Mouse (Mus musculus) embryonic stem cell, embryonic (primary cell): ENCODE results near the gene Trnau1ap.

Experiments
- CTCF ChIA-PET, 4 experiments: fragments of 300-600 bp in 2 of 4; fragments of 350-600 bp in 2 of 4; sonication (Branson Sonifier 250); formaldehyde crosslinking; loops; one replicate each; lab custom pipeline; 2022; ENCODE audit warnings: inconsistent platforms in 2 of 4; lab: Charles Lee
- POLR2A ChIA-PET, 4 experiments: fragments of 300-600 bp in 2 of 4; fragments of 350-600 bp in 2 of 4; sonication (Branson Sonifier 250); formaldehyde crosslinking; loops; one replicate each; lab custom pipeline; 2022; ENCODE audit warnings: antibody characterized with exemption in 4 of 4, inconsistent platforms in 1 of 4; lab: Charles Lee

The Trnau1ap gene

DNA sequence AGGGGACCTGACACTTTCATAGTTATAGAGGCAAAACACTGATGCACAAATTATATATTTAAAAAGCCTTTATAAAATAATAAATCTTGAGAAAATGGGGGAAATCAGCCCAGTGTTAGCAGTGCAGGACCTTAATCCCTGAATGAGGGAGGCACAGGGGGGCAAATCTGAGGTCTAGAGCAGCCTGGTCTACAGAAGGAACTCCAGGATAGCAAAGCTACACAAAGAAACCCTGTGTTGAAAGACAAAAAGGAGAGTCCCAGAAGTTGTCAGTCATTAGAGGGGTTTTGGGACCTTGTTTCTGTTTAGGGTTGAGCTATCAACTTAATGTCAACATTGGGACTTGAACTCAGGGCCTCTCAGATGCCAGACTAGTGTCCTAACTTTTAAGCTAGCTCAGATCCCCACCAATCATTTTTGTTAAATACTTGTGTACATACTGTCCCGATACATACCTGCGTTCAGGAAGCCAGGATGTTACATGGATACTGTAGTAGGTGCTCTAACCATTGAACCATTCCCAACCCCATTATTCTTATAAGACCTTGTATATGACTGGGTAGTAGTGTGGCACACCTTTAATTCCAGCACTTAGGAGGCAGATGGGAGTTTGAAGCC lies 20.9 kb upstream of the Trnau1ap start:
- ChIA-PET POLR2A (interaction anchor here (0.6 to 14.6 kb wide), 96 partner anchors 8 to 477 kb away, joined by 3 to 222 read pairs (median 5); partner anchors contain the start of genes Srsf4 (in 3 of the 4), Trnau1ap (in 3 of the 4), Ythdf2 (in 3 of the 4) and Gmeb1 (in 2 of the 4)), CTCF (interaction anchor here in 2 of 4 experiments (0.6 to 2.3 kb wide), 7 partner anchors 21 to 165 kb away, joined by 3 to 6 read pairs (median 3); partner anchors contain the start of gene Trnau1ap (in 1 of the 2))

DNA sequence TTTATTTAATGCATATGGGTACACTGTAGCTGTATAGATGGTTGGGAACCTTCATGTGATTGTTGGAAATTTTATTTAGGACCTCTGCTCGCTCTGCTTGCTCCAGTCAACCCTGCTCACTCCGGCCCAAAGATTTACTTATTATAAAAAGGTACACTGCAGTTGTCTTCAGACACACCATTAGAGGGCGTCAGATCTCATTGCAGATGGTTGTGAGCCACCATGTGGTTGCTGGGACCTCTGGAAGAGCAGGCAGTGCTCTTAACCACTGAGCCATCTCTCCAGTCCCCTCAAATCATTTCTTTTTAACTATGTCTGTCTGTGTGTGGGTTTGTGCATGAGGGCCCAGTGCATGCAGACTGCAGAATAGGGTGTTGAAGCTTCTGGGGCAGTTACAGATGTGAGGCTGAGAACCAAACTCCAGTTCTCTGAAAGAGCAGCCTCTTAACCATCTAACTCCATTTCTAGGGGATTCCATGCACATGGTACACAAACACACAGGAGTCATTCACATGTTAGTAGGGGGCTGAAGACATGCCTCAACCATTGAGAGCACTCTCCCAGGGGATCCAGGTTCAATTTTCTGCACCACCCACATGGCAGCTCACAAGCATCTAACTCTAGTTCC lies 20.3 kb upstream of the Trnau1ap start:
- ChIA-PET CTCF (interaction anchor here in 2 of 4 experiments (0.8 to 2.3 kb wide), 5 partner anchors 20 to 165 kb away, joined by 3 to 6 read pairs (median 4); partner anchors contain the start of gene Trnau1ap (in 1 of the 2)), POLR2A (interaction anchor here (0.5 to 14.6 kb wide), 79 partner anchors 8 to 987 kb away, joined by 3 to 222 read pairs (median 7); partner anchors contain the start of genes Trnau1ap (in 3 of the 4), Gmeb1 (in 2 of the 4), Rab42 (in 2 of the 4) and Taf12 (in 2 of the 4))

DNA sequence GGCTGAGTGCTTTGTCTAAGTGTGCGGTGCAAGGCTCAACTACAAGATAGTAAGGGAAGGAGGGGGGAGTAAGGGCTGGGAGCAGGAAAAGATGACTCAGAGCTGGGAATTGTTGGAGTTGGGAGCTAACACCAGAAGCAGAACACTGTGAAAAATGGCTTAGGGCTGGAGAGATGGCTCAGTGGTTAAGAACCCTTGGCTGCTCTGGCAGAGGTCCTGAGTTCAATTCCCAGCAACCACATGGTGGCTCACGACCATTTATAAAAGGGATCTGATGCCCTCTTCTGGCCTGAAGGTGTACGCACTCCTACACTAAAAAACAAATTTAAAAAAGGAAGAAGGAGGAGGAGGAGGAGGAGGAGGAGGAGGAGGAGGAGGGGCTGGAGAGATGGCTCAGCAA lies 17.3 kb upstream of the Trnau1ap start:
- POLR2A ChIA-PET = interaction anchor here (1.0 to 14.6 kb wide), 21 partner anchors 6 to 494 kb away, joined by 3 to 222 read pairs (median 7); partner anchors contain the start of genes Gmeb1 (in 1 of the 4), Rab42 (in 1 of the 4), Taf12 (in 1 of the 4) and Ythdf2 (in 1 of the 4)
- CTCF ChIA-PET = interaction anchor here in 2 of 4 experiments (0.9 to 1.2 kb wide), 5 partner anchors 21 to 165 kb away, joined by 3 to 4 read pairs (median 3); partner anchors contain the start of gene Taf12 (in 1 of the 2)

DNA sequence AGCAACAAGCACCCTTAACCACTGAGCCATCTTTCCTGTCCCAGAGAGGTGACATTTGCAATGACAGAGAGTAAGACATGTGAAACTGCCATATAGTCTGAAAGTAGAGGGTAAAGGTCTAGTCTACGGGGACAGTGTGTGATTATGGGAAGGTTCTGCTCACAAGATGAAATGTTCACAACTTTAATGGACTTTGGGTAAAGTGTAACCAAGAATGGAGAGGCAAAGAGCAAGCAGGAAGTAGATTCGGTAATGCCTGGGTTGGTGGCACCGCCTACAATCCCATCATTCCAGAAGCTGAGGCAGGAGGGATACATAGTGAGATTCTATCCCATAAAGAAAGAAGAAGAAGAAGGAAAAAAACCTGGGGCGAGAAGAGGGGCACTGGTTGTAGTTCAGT lies 16.9 kb upstream of the Trnau1ap start:
- ChIA-PET POLR2A (interaction anchor here (1.0 to 14.6 kb wide), 17 partner anchors 5 to 495 kb away, joined by 3 to 222 read pairs (median 17); partner anchors contain the start of genes Gmeb1 (in 1 of the 4), Rab42 (in 1 of the 4) and Taf12 (in 1 of the 4)), CTCF (interaction anchor here in 2 of 4 experiments (0.9 to 1.2 kb wide), 4 partner anchors 21 to 165 kb away, joined by 3 to 4 read pairs (median 3); no protein-coding TSS in a partner anchor)

DNA sequence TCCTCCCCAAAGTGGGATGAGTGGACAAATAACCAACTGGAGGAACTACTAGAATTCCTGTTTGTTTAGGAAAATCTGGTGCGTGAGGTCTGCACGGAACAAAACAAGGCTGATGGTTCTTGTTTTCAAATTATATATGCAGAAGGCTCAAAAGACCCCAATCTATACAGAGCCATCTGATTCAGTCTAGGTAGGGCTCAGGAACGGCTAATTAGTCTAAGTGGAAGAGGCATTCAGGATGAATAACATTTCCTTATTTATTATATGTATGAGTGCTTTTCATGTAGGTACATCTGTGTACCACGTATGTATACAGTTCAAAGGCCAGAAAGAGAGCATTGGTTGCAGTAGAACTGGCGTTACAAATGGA lies 16.5 kb upstream of the Trnau1ap start:
- CTCF ChIA-PET = interaction anchor here in 2 of 4 experiments (0.9 to 2.2 kb wide), 4 partner anchors 22 to 72 kb away, joined by 3 to 13 read pairs (median 4); no protein-coding TSS in a partner anchor
- POLR2A ChIA-PET = interaction anchor here (1.0 to 11.3 kb wide), 24 partner anchors 8 to 169 kb away, joined by 3 to 265 read pairs (median 15); partner anchors contain the start of genes Trnau1ap (in 3 of the 4), Rcc1 (in 2 of the 4), Sesn2 (in 1 of the 4) and Taf12 (in 1 of the 4)

DNA sequence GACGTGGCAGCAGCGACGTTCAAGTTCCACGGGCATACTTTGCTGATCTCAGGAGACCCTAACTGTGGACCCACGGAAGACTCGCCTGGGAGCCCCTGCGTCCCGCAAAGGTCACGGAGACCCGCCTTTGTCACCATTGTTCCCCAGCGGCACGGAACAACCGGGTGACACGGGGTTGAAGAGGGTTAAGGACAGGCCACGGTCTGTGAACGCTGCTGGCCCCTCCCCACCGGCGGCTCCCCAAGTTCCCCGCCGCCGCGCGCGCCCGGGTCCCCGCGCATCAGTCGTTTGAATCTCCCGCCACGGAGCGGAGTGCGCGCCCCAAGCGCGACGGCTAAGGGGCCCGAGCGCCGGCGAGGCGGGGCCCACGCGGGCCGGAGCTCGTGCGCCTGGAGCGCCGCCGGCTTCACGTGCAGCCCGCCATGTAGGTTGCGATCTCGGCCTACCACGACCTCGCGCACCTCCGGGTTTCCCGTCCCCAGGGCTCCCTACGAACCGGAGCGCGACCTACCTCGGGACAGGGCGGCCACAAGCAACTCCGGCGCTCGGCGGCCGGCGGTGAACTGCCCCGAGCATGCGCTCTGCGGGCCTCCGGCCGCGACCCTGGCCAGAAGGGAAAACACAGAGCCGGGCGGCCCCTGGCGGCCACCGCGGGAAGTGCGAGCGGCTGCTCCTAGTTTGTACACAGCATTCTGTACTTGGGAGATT lies 16.0 kb upstream of the Trnau1ap start:
- ChIA-PET CTCF (interaction anchor here in 3 of 4 experiments (0.8 to 2.2 kb wide), 9 partner anchors 49 to 152 kb away, joined by 3 to 13 read pairs (median 3); no protein-coding TSS in a partner anchor), POLR2A (interaction anchor here (0.5 to 11.3 kb wide), 66 partner anchors 8 to 421 kb away, joined by 3 to 265 read pairs (median 4); partner anchors contain the start of genes Rcc1 (in 3 of the 4), Trnau1ap (in 3 of the 4), Sesn2 (in 2 of the 4) and Taf12 (in 2 of the 4))

DNA sequence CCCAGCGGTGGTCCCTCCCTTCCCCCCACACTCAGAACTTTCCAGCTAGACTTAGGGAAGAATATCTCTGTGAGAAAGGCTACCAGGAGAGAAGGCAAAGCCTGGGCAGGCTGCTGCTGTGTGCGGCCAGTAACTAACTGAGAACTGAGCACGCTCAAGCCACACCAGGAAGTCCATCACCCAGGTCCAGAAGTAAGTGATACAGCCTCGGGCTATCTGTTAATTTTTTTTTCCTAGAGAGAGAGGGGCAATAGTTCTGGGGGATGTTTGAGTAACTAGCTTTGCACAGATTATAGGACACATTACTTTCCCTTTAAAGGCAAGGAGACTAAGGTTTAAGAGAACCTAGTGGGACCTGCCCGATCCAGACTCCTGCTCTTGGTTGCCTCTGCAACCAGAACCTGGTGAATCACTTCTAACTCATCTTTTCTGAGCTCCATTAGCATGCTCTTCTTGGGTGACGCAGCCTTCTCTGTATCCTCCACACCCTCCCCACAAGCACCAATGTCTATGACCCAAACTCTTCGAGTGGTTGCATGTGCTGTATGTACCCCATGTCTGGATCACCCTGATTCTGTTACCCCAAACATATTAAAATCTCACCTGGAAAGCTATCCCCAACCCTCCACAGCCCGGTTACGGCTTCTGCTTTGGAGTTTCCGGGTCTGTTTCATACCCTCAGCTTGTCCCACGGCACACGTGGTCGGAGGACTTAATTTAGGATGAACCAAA lies 15.2 kb upstream of the Trnau1ap start:
- ChIA-PET POLR2A (interaction anchor here (0.5 to 11.3 kb wide), 69 partner anchors 9 to 471 kb away, joined by 3 to 265 read pairs (median 4); partner anchors contain the start of genes Rcc1 (in 3 of the 4), Trnau1ap (in 3 of the 4), Sesn2 (in 2 of the 4) and Taf12 (in 2 of the 4)), CTCF (interaction anchor here in 3 of 4 experiments (0.6 to 2.2 kb wide), 10 partner anchors 16 to 151 kb away, joined by 3 to 13 read pairs (median 3); partner anchors contain the start of gene Trnau1ap (in 1 of the 3))

DNA sequence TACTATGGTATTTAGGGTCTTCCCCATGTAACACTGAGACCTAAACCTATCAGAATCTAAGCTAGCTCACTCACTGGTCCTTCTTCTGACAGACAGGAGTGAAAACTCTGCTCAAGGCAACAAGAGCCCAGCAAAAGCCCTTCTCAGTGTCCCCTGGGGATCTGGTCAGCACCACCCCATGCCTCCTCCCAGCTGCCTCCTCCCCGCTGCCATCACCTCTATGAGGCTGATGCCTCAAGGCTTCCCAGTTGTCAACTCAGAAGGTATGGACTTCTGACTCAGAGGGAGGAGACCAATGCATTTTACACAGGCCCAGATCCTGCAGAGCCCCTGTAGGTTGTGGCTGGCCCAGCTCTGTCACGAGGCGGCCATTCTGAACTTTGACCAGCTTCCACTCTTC lies 12.1 kb upstream of the Trnau1ap start:
- POLR2A ChIA-PET = interaction anchor here (0.7 to 11.3 kb wide), 24 partner anchors 10 to 173 kb away, joined by 3 to 265 read pairs (median 5); partner anchors contain the start of genes Rab42 (in 2 of the 4), Rcc1 (in 2 of the 4), Taf12 (in 2 of the 4) and Trnau1ap (in 2 of the 4)

DNA sequence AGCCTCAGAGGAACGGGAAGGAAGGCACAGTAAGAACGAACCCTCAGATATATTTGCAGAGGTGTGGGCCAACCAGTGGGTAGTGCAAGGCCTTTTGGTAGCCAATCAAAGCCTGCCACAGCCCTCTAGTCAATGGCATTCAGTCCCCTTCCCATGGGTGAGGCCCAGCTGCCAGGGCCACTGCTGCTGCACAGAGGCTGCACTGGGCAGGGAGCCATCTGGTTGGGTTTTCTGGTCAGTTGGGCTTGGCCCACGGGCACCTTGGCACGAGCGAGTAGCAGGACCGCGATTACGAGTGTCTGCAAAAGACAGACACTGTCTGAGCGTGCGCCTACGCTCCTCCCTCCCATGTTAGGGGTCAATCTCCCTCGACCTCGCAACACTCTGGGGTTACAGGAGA lies 9.6 kb upstream of the Trnau1ap start:
- ChIA-PET CTCF (interaction anchor here in 2 of 4 experiments (0.7 to 1.3 kb wide), 3 partner anchors 9 to 43 kb away, joined by 3 to 5 read pairs (median 4); partner anchors contain the start of gene Trnau1ap (in 1 of the 2)), POLR2A (interaction anchor here (0.6 to 11.3 kb wide), 28 partner anchors 9 to 186 kb away, joined by 3 to 265 read pairs (median 6); partner anchors contain the start of genes Rcc1 (in 2 of the 4), Taf12 (in 2 of the 4), Trnau1ap (in 2 of the 4) and Rab42 (in 1 of the 4))

More for the DNA sequence above, 12.1 kb upstream of the Trnau1ap start:
- CTCF ChIA-PET = interaction anchor here in 1 of 4 experiments (0.8 to 1.8 kb wide), 4 partner anchors 45 to 174 kb away, joined by 3 to 5 read pairs (median 4); no protein-coding TSS in a partner anchor

DNA sequence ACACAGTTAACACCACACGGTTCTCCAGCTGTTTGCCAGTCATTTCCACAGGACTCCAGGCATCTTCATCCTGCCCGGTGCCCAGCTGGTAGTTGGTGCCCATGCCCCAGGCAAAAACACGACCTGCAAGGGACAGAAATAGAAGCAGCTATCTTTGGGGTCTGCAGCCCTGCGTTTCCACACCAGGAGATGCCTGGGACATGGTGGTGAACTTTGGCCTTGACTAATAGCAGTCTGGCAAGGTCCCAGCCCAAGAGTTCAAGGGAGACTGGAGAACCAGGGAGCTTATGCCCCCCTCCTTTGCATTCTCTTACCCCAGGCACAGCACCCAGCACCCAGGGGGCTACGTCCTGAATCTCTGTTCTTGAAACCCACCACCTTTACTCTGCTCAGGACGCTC lies 3.5 kb upstream of the Trnau1ap start:
- ChIA-PET CTCF (no interaction called here), POLR2A (interaction anchor here in 3 of 4 experiments (0.6 to 13.9 kb wide), 15 partner anchors 7 to 181 kb away, joined by 3 to 265 read pairs (median 5); partner anchors contain the start of gene Taf12 (in 1 of the 3))

DNA sequence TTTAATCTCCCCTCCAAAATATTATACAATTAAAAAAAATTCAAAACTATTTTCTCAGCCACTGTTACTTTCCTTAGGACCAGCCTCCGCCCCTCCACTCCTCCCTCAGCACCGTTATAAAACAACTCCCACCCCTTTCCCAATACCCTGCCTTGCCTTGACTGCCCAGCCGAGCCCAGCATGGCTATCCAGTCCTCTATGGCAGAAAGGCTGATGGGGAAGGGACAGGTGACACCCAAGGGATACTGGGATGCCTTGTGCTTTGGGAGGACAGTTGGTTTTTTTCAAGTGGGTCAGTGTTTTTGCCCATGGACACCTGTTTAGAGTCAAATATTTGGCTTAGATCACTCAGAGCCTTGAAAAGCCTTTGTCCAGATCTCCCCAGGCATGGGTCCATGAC lies 2.6 kb upstream of the Trnau1ap start:
- ChIA-PET CTCF (interaction anchor here in 1 of 4 experiments (0.6 kb wide), 1 partner anchor 47 kb away, joined by 4 read pairs; no protein-coding TSS in a partner anchor), POLR2A (interaction anchor here (0.5 to 13.9 kb wide), 16 partner anchors 8 to 182 kb away, joined by 3 to 265 read pairs (median 8); no protein-coding TSS in a partner anchor)

DNA sequence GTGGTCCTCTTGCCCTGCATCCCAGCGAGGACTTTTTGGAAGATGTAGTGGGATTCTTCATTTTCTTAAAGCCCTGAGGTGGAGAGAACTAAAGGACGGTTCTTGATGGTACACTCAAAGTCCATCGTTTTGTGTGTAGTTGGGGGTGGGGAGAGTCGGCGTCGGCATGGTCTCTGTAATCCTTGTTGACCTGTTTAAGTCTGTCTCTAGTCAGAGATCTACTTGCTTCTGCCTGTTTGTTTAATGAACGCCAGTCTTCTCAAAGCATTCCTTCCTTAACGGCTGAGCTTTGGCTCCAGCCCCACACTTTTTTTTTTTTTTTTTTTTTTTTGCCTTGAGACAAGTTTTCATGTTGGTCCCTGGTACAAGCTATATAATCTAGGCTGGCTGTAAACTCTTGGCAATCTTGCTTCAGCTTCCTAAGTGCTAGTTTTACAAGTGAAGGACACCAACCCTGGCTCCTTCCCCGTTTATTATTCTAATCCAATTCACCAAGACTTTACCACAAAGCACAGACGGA lies 557 bp upstream of the Trnau1ap start:
- ChIA-PET CTCF (interaction anchor here in 3 of 4 experiments (0.6 to 1.5 kb wide), 10 partner anchors 9 to 282 kb away, joined by 3 to 8 read pairs (median 3); no protein-coding TSS in a partner anchor), POLR2A (interaction anchor here (0.5 to 13.9 kb wide), 68 partner anchors 9 to 282 kb away, joined by 3 to 322 read pairs (median 5); partner anchors contain the start of genes Rab42 (in 3 of the 4), Rcc1 (in 2 of the 4), Taf12 (in 2 of the 4) and Atpif1 (in 1 of the 4))

DNA sequence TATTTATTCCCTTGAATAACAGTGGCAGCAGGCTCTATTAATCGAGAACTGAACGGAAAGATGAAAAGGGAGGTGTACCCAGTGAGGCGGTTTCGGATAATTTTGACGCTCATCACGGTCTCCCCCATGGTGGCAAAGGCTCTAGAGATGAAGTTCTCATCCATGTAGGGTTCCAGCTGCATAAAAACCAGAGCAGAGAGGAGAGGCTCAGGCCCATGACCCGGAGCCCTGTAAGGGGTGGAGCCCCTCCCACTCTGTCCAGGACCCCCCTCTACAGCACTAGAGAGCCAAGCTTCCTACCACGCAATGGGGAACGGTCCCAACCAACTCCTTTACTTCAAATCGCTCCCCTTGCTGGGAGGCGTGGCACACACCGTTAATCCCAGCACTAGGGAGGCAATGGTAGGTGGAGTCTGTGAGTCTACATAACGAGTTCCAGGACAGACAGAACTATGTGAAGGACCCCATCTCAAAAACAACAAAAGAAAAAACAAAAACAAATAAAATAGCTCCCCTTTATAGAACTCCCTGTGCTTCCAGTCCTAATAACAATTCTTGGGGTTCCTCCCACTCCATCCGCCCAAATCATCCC lies 851 bp downstream of the Trnau1ap start:
- POLR2A ChIA-PET = interaction anchor here (0.6 to 13.9 kb wide), 62 partner anchors 7 to 1708 kb away, joined by 3 to 322 read pairs (median 6); partner anchors contain the start of genes Rab42 (in 3 of the 4), Rcc1 (in 2 of the 4), Taf12 (in 2 of the 4) and Gmeb1 (in 1 of the 4)
- CTCF ChIA-PET = interaction anchor here in 2 of 4 experiments (1.0 to 1.5 kb wide), 7 partner anchors 8 to 198 kb away, joined by 3 to 5 read pairs (median 3); no protein-coding TSS in a partner anchor

DNA sequence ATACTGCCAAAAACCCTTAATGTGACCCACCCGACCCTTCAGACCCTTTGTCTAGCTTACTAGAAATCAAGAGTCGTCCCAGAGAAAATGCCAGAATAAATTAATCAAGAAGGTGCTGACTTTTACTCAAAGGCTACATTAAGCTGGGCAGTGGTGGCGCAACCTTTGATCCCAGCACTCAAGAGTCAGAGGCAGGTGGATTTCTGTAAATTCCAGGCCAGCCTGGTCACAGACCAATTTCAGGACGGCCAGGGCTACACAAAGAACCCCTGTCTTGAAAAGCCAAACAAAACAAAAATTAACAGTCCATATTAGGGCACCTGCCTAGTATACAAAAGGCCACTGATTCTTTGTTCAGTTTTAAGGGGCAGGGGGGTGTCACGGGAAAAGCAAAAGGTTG lies 2.9 kb downstream of the Trnau1ap start:
- POLR2A ChIA-PET = interaction anchor here in 3 of 4 experiments (0.7 to 13.9 kb wide), 23 partner anchors 10 to 120 kb away, joined by 3 to 322 read pairs (median 7); partner anchors contain the start of genes Rab42 (in 2 of the 3), Rcc1 (in 1 of the 3) and Taf12 (in 1 of the 3)

More for the DNA sequence above, 2.9 kb downstream of the Trnau1ap start:
- CTCF ChIA-PET = interaction anchor here in 1 of 4 experiments (0.7 to 1.2 kb wide), 2 partner anchors 10 to 35 kb away, joined by 3 to 6 read pairs; no protein-coding TSS in a partner anchor
